Mouse (Mus musculus): ENCODE results near the gene Pde4c.

Gene Pde4c

DNA sequence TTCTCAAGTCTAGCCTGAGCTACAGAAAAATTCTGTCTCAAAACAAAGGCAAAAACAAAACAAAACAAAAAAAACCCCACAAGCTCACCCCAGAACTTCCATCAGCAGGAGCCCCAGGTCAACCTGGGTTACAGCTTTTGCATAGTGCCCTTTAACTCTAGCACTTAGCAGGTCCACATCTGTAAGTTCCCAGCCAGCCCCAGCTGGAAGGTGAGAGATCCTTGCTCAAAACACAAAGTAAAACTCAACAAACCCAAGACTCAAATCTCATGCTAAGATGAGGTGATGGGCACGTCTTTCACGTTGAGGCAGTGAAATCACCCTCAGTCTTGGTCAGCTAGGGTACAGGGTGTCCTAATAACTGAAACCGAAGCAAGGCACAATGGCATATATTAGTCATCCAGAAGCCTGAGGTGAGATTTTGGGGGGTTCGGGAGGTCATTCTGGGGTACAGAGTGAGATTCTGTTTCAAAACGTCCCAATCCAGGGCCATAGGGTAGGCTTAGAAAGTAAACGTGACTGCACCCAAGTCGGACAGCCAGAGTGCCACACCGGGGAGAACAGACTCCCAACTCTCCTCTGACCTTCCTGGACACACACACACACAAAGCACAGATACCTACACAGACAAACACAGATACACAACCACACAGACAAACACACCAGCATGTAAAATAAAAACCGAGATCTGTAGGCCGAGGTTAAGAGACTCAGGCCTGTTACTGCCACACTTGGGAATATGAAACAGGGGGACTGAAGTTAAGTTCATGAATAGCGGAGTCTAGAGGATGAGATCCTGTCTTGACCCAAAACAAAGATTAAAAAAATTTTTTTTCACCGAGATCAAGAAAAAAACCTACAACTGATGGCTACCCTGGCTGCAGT lies 25.9 kb upstream of the Pde4c start:
- DNase-seq (ENCODE audit: low spot score in 2 of 2) = no peak

DNA sequence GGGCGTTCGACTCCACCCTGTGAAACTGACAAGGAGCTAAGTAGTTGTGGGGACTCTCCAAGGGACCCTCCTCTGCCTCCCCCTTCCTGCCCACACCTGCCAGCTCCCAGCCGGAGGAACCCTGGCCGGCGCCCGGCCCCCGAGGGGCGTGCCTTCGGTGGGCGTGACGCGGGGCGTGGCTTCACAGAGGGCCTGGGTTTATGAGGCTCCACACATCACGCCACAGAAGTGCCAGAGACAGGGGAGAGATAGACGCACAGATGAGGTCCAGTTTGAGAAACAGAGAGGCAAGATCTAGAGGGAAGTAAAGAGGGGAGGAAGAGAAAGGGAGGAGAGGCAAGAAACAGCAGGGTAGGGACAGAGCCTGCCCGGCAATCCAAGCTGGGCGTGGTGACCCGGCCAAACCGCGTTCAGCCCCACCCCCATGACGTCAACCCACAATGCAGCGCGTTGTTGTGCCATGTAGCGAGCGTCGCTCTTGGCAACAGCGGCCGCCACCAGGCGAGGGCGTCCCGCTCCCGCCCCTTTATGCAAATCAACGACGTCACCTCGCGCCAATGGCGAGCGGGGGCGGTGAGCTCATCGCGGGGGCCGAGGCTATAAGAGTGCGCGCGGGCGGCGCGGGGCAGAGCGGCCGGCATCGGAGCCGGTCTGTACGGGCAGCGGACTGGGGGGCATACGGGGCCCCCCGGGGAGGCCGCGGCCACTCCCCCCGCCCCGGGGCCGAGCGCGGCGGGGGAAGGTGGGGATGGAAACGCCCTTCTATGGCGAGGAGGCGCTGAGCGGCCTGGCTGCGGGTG lies 25.0 kb upstream of the Pde4c start, which contains the start of gene Jund:
Jund (plus strand) TSS at position 640 of the 800 bp plus-strand sequence.
- peak; percentile 99 to 100 for DNase-seq (ENCODE audit: low spot score in 2 of 2)

DNA sequence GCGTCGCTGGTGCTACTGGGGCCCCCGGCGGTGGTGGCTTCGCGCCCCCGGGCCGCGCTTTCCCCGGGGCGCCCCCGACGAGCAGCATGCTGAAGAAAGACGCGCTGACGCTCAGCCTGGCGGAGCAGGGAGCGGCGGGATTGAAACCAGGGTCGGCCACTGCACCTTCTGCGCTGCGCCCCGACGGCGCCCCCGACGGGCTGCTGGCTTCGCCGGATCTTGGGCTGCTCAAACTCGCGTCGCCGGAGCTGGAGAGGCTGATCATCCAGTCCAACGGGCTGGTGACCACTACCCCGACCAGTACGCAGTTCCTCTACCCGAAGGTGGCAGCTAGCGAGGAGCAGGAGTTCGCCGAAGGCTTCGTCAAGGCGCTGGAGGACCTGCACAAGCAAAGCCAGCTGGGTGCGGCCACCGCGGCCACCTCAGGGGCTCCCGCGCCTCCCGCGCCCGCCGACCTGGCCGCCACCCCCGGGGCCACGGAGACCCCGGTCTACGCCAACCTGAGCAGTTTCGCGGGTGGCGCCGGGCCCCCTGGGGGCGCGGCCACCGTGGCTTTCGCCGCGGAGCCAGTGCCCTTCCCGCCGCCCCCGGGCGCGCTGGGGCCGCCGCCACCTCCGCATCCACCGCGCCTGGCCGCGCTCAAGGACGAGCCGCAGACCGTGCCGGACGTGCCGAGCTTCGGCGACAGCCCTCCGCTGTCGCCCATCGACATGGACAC lies 24.2 kb upstream of the Pde4c start:
- no peak for DNase-seq (ENCODE audit: low spot score in 2 of 2)

DNA sequence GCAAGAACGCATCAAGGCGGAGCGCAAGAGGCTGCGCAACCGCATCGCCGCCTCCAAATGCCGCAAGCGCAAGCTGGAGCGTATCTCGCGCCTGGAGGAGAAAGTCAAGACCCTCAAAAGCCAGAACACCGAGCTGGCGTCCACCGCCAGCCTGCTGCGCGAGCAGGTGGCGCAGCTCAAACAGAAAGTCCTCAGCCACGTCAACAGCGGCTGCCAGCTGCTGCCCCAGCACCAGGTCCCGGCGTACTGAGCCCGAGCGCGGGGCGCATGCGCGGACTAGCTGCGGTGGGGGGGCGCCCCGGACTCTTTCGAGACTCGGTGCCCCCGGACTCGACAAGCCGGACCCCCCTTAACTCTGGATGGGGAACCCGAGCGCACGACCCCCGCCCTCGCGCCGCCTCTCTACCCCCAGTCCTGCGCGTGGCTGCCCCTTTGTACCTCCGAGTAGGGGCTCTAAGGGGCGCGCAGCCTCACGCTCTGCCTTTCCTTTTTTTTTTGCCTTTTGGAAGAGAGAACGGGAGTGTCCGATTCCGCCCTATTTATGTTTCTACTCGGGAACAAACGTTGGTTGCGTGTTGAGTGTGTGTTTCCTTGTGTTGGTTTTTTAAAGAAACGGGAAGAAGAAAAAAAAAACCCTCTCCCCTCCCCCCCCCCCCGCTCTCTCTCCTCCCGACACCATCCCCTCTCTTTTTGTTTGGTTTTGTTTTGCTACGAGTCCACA lies 23.5 kb upstream of the Pde4c start:
- DNase-seq (ENCODE audit: low spot score in 2 of 2) = peak; percentile 79 to 80

DNA sequence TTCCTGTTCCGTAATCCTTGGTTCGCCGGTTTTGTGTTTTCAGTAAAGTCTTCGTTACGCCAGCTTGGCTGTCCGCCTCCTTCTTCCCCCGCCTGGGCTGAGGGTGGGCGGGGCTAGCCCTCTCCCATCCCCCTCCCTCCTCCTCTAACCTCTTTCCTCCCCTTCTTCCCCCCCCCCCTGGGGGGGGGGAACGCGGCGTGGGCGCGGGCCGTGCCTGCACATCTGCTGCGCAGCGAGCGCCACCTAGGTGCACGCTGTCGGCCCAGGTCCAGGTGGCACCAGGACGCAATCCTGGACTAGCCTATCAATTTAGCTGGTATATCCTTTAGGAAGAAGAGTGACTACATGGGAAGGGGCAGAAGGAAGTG lies 23.0 kb upstream of the Pde4c start:
- peak; percentile 87 to 90 for DNase-seq (ENCODE audit: low spot score in 2 of 2)

DNA sequence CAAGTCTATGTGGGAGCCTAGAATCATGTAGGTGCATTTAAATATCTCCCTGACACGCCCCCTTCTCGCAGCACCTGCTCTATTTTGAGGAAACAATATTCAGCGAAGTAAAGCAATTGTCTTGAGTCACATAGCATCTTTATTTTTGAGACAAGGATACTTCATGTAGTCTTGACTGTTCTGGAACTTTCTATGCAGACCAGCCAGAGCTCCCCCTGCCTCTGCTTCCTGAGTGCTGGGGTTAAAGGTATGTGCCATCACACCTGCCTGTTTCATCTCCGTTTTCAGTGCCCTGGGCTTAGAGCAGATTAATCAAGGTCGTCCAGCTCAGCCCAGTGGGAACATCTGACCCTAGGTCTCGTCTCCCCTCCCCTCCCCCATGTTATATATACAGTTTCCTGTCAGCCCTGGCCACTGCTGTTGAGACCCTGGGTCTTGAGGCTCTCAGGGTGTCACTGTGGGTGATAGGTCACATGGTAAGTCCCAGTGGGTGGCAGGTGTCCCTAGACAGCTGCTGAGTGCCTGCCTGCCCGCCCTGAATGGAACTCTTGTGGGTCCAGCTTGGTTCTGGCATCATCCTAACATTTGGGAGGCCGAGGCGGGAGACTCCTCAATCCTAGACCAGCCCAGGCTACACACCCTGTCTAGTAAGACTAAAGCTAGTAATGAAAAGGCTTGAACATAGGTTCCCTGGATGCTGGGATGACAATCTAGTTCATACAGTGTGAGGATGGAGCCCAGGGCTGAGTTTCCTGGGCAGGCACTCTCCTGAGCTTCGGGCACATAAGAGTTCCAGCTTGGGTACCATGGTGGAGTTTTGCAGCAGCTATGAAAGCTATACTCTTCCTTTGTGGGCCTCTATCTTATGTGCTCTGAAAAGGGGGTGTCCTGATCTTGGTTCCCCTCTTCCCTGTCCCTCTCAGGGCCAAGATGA lies 22.2 kb upstream of the Pde4c start:
- DNase-seq (ENCODE audit: low spot score in 2 of 2) = no peak

DNA sequence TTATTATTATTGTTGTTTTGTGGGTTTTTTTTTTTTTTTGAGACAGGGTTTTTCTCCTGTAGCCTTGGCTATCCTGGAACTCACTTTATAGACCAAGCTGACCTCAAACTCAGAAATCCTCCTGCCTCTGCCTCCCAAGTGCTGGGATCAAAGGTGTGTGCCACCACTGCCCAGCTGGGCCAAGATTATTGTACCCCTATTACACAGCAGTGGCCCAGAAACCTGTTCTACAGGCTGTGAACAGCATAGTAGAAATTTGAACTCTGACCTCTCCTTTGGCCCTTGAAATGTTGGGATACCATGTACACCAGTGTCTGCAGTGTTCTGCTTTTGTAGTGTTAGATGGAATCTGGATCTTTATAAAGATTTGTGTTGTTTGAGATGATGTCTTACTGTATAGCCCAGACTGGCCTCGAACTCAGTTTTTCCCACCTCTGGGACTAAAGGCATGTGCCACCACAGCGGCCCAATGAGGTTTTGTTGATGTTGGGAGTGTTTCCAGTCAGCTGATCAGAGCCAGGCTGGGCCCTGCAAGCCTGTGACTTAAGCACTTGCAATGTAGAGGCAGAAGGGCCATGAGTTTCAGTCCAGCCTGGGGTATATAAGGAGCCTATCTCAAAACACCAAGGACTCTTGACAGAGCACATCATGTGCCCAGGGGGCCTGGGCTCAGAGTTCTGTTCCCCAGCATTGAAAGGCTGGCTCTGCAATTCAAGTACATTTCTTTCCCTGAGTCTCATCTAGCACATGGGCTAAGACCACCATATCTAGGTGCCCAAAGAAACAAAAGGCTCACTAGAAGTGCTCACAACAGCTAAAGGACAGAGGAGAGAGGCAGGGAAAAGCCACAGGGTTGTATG lies 21.3 kb upstream of the Pde4c start:
- DNase-seq (ENCODE audit: low spot score in 2 of 2) = no peak

DNA sequence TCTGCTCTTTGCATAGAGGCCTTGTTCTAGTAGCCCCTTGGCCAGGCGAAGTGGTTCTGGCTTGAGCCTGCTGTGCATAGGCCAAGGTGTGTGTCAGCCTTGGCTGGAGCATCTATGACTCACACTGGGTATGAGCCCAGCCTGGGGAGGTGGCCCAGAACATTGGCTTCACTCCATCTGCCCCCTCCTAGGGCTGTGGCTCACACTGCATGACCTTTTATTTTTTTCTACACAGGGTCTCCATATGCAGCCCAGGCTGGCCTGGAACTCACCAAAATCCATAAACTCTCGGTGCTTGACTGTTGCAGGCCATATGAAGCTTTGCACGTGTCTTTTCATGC lies 20.7 kb upstream of the Pde4c start:
- peak in 1 of 2 experiments; percentile 70 for DNase-seq (ENCODE audit: low spot score in 2 of 2)

DNA sequence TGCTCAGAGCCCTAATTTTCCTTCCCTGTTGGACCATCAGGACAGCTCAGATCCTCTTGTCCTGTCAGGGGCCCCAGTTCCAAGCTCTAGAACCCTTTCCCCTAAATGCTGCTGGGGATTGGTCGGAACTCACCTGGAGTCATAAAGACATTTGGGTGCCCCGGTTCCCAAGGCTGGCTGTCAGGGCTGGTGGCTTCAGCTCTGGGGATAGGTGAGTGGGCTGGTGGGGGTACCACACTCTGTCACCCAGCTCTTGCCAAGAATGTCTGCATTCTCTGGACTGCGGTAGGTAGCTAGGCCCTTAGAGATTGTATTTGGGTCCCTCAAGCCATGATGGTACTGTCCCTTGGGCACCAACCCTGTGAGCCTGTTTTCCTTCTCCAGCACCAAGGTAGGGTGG lies 20.2 kb upstream of the Pde4c start, which contains the start of gene Iqcn:
Iqcn (plus strand) TSS at position 171 of the 400 bp plus-strand sequence.
- no peak for DNase-seq (ENCODE audit: low spot score in 2 of 2)

DNA sequence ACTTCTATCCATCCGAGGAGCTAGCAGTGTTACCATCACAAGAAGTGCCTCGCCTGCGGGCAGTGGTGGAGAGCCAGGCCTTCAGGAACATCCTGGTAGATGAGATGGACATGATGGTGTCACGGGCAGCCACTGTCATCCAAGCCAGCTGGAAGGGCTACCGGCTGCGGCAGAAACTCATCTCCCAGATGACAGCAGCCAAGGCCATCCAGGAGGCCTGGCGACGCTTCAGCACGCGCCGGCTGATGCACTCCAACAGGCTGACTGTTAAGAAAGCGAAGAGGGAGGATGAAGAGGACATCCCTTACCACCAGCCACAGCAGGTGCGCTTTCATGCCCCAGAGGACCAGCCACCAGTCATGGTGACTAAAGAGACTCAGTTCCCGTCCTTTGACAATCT lies 15.2 kb upstream of the Pde4c start:
- no peak for DNase-seq (ENCODE audit: low spot score in 2 of 2)

DNA sequence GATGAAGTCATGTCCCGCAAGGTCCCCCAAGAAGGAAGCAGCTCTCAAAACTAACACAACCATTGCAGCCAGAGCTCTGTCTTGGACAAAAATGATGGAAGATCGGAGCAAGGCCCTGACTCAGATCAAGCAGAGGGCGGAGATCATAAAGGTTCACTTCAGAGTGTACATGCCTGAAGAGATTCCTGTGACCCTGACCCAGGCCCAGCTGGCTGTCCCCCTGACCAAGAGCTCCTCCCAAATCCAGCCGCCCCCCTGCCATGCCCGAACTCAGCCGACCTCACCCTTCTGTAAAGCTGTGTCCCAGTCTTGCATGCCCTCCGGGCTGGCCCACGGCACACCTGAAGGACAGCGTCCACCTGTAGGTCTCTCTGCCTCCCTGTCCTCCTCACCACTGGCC lies 13.7 kb upstream of the Pde4c start:
- DNase-seq (ENCODE audit: low spot score in 2 of 2) = no peak

DNA sequence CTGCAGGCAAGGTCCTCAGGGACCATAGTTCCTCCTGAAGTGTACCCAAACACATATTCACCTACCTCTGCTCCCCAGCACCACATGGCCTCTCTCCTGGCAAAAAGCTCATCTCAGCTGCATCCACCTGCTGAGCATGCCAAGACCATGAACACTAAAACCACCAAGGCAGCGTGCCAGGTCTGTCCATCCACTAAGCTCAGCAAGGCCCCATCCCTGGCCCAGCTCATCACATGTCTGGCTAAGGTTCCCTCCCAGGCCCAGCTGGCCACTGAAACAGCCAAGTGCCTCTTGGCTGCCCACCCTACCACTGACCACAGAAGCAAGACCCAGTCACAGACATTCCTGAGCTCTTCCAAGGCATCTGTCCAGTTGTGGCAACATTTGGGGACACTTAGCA lies 13.2 kb upstream of the Pde4c start:
- no peak for DNase-seq (ENCODE audit: low spot score in 2 of 2)

DNA sequence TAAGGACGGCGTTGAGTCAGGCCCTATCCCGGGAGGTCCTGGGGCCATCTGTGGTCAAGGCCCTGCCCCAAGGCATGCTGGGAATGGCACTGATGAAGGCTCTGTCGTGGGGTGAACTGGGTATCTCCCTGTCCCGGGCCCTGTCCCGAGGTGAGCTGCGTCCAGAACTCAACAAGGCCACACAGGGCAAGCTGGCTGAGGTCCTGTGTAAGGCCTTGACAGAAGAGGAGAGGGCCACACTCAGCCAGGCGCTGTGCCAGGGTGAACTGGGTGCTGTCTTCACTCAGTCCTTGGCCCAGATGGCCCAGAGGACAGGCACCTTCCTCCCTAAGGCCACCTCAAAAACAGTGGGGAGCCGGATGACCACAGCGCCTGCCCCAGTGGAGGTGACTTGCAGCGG lies 12.5 kb upstream of the Pde4c start:
- DNase-seq (ENCODE audit: low spot score in 2 of 2) = no peak

DNA sequence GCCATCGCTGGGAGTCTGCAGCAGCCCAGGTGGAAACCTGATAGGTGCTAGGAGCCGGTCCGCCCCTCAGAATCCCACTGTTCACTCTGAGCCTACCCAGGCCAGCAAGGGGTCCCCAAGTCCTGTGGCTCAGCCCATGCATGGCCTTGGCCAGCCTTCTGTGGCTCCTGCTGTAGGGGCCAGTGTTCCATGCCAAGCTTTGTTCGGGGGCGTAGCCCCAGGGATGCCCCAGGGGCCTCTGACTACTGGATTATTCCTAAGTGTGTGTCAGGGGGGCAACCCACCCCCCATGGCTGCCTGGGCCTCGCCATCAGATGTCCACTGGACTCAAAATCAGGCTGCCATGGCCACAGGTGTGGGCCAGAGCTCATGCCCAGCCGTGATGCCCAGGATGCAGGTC lies 9.5 kb upstream of the Pde4c start:
- DNase-seq (ENCODE audit: low spot score in 2 of 2) = no peak

DNA sequence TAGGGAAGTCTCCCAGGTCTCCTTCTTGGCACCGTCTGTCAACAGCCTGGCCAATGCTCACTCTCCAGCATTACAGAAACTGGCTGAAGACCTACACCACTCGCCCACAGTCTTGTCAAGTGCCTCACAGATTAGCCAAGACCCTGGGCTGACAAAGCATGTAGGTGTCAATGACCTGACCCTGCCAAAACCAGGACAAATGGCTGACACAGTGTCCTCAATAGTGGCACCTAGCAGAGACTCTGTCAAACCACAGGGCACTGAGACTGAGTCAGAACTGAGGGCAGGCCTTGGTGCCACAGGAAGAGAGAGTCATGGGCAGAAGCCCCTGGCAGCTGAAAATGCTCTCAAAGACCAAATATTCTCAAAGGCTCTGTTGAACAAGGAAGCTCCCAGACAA lies 8.4 kb upstream of the Pde4c start:
- DNase-seq (ENCODE audit: low spot score in 2 of 2) = no peak

DNA sequence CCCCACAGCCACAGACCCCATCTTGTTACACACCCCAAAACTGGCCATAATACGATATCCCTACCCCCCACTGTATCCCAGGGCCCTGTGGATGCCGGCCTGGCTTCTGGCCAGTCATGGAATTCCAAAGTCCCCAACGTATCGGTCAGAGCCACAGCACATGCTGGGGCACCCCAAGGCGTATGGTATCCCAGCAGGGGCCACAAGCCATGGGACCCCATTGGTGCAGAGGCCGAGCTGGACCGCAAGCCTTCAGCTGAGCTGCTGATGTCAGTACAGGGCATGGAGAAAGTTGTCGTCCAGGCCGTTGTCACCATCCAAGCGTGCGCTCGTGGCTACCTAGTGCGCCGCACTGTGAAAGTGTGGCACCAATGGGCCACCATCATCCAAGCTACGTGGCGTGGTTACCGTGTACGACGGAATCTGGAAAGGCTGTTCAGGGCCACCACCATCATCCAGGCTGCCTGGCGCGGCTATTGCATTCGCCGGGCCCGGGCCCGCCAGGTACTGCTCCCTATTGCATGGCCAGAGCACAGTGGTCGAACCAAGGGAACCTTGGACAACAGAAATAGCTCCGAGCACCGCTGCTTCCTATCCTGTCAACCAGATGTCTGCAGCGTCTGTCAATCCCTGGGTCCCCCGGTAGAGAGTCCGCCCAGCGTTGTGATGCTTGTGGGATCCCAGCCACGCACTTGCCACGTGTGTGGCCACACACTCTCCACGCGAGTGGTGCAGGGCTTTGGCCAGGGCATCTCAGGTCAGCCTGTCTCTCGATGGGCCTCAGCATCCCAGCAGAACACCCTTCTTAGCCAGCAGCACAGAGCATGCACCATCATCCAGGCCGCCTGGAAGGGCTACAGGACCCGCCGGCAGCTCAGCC lies 6.8 kb upstream of the Pde4c start:
- DNase-seq (ENCODE audit: low spot score in 2 of 2) = no peak

DNA sequence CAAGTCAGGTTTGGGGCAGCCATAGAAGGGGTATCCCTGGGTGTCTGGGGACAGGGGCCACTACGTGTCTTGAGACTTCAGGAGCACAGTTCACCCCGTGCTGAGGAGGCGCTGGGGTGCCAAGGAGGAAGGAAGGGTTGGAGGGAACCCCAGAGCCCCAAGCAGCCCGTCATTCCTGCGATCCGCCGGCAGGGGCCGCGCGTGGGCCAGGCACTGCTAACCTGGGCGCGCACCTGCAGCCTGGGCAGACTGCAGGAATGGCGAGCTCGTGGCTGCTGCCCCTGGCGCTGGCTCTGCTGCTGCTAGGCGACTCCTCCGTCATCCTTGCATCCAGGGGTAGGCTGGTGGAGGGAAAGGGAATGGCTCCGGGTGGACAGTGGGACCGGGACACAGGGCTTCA lies 5.2 kb upstream of the Pde4c start, which contains the start of gene Gm3336:
Gm3336 (plus strand) TSS at position 247 of the 400 bp plus-strand sequence.
- DNase-seq (ENCODE audit: low spot score in 2 of 2) = no peak

DNA sequence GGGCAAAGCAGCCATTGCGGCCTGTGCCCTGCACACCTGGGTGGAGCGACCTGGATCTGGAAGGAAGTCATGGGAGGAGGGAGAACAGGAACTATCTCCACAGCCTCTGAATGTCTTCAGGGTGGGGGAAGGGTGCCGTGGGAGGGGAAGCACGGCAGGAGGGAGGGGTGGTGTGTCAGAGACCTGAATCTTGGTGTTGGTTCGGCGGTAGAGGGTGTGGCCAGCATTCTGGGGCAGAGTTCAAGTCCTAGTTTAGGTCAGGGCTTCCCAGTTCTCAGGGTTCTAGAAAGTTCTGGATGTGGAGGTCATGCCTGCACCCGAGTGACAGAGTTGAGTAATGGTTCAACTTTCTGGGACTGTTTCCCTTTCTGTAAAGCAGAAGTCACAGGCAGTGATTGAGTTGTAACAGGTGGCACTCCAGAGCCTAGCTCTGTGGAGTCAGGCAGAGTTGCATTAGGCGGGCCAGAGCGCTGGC lies 3.7 kb upstream of the Pde4c start:
- no peak for DNase-seq (ENCODE audit: low spot score in 2 of 2)
